Mouse (Mus musculus): ENCODE measurements around the gene F7. TPM values are rescaled to one million over a fixed set of nuclear protein-coding genes. Genes with fewer than 3 reads are reported as not detected.
"Not testable (repeated sequence)": the region's sequence is repeated elsewhere in the genome, so short reads cannot be mapped to it uniquely, and the experiment has no call there.

F7 gene
- polyA plus RNA-seq, 1 experiment from 2014 or later = not detected

GRCm38 (mm10) chr8:13028482-13028881 is 2.6 kb downstream of the F7 start:
- no peak for DNase-seq (ENCODE audit: low spot score)

GRCm38 (mm10) chr8:13036346-13036812 is 10.5 kb downstream of the F7 start:
- no peak for DNase-seq (ENCODE audit: low spot score)

GRCm38 (mm10) chr8:13037015-13037414 is 11.2 kb downstream of the F7 start, which contains the start of gene F10:
TSS of gene F10 (plus strand) at chr8:13037308.
- DNase-seq (ENCODE audit: low spot score) = no peak

- no peak for DNase-seq (ENCODE audit: low spot score)
These were observed 11.7 kb downstream of the F7 start for GRCm38 (mm10) chr8:13037569-13037968.

- no peak for DNase-seq (ENCODE audit: low spot score)
These were observed 13.2 kb downstream of the F7 start for GRCm38 (mm10) chr8:13039054-13039453.

GRCm38 (mm10) chr8:13041459-13041858 is 15.6 kb downstream of the F7 start:
- DNase-seq (ENCODE audit: low spot score) = no peak

GRCm38 (mm10) chr8:13047652-13048051 is 21.8 kb downstream of the F7 start:
- DNase-seq (ENCODE audit: low spot score) = no peak

GRCm38 (mm10) chr8:13050550-13050949 is 24.7 kb downstream of the F7 start:
- no peak for DNase-seq (ENCODE audit: low spot score)

- DNase-seq (ENCODE audit: low spot score) = no peak
These were observed 31.5 kb downstream of the F7 start for GRCm38 (mm10) chr8:13057351-13057750.

- no peak for DNase-seq (ENCODE audit: low spot score)
These were observed 34.8 kb downstream of the F7 start, which contains the start of gene Proz for GRCm38 (mm10) chr8:13060441-13061150. TSS of gene Proz (plus strand) at chr8:13060914.

GRCm38 (mm10) chr8:13063112-13063511 is 37.3 kb downstream of the F7 start:
- no peak for DNase-seq (ENCODE audit: low spot score)

- no peak for DNase-seq (ENCODE audit: low spot score)
These were observed 47.4 kb downstream of the F7 start for GRCm38 (mm10) chr8:13073255-13073654.

- no peak for DNase-seq (ENCODE audit: low spot score)
These were observed 49.2 kb downstream of the F7 start for GRCm38 (mm10) chr8:13075044-13075443.

- DNase-seq (ENCODE audit: low spot score) = not testable (repeated sequence)
These were observed 49.7 kb downstream of the F7 start for GRCm38 (mm10) chr8:13075579-13075978.

- no peak for DNase-seq (ENCODE audit: low spot score)
These were observed 51.7 kb downstream of the F7 start for GRCm38 (mm10) chr8:13077542-13077941.

Other genes with a start within 250 kb of the F7 start
- 4.8 and 5.3 TPM in 2 replicates for gene Mcf2l, start 152.2 kb upstream of the F7 start, polyA plus RNA-seq (2015; fragmentation: Nextera tagmentation; extraction: Ambion mirVana)
- gene F10, start 11.3 kb downstream of the F7 start, polyA plus RNA-seq (2015; fragmentation: Nextera tagmentation; extraction: Ambion mirVana) = 0.58 and 0.69 TPM in 2 replicates
- gene Proz, start 34.9 kb downstream of the F7 start, polyA plus RNA-seq (2015; fragmentation: Nextera tagmentation; extraction: Ambion mirVana) = 0.71 and 0.95 TPM in 2 replicates
- gene Pcid2, start 79.4 kb downstream of the F7 start, polyA plus RNA-seq (2015; fragmentation: Nextera tagmentation; extraction: Ambion mirVana) = 35.8 and 36.7 TPM in 2 replicates
- gene Cul4a, start 79.6 kb downstream of the F7 start, polyA plus RNA-seq (2015; fragmentation: Nextera tagmentation; extraction: Ambion mirVana) = 42.3 and 42.5 TPM in 2 replicates
- 211 and 215 TPM in 2 replicates for gene Lamp1, start 133.1 kb downstream of the F7 start, polyA plus RNA-seq (2015; fragmentation: Nextera tagmentation; extraction: Ambion mirVana)
- gene Grtp1, start 174.6 kb downstream of the F7 start, polyA plus RNA-seq (2015; fragmentation: Nextera tagmentation; extraction: Ambion mirVana) = 1.1 and 1.5 TPM in 2 replicates
- gene Adprhl1, start 228.1 kb downstream of the F7 start, polyA plus RNA-seq (2015; fragmentation: Nextera tagmentation; extraction: Ambion mirVana) = 0.31 TPM in 1 of 2 replicates, not detected in the other

All from thymus, postnatal 0 days (tissue).